Mouse (Mus musculus) hindlimb bud, embryonic 11.5 days (tissue): ENCODE measurements around the gene Panx1.

ENCODE experiments used
- DNase-seq: peaks from one replicate; pipeline ENCODE4 v3.0.0-alpha.2; 2012; ENCODE audit warnings: low read depth, low spot score; ENCODE audit errors: extremely low spot score

Gene Panx1

GRCm38 (mm10) chr9:15045084-15045669 lies at the start of gene Panx1:
Gene Panx1 (minus strand): TSS chr9:15045478.
- DNase-seq: peak; percentile 28

GRCm38 (mm10) chr9:15068686-15069295 lies 23.5 kb upstream of the Panx1 start:
- DNase-seq: no peak

- no peak for DNase-seq
Measured at GRCm38 (mm10) chr9:15067995-15068685, 22.9 kb upstream of the Panx1 start.

- no peak for DNase-seq
Measured at GRCm38 (mm10) chr9:15064176-15064575, 18.9 kb upstream of the Panx1 start.

GRCm38 (mm10) chr9:15060847-15061246 lies 15.6 kb upstream of the Panx1 start:
- no peak for DNase-seq

- DNase-seq: no peak
Measured at GRCm38 (mm10) chr9:15060026-15060425, 14.7 kb upstream of the Panx1 start.

GRCm38 (mm10) chr9:15045740-15046139 lies 462 bp upstream of the Panx1 start:
- no peak for DNase-seq

- peak; percentile 30 for DNase-seq
Measured at GRCm38 (mm10) chr9:15044391-15045083, 741 bp downstream of the Panx1 start.

GRCm38 (mm10) chr9:15041556-15041955 lies 3.7 kb downstream of the Panx1 start:
- no peak for DNase-seq

GRCm38 (mm10) chr9:15039848-15040247 lies 5.4 kb downstream of the Panx1 start:
- DNase-seq: no peak

- no peak for DNase-seq
Measured at GRCm38 (mm10) chr9:15037704-15038103, 7.6 kb downstream of the Panx1 start.

- no peak for DNase-seq
Measured at GRCm38 (mm10) chr9:15037237-15037636, 8.0 kb downstream of the Panx1 start.

GRCm38 (mm10) chr9:15036807-15037206 lies 8.5 kb downstream of the Panx1 start:
- DNase-seq: no peak

GRCm38 (mm10) chr9:15036405-15036804 lies 8.9 kb downstream of the Panx1 start:
- no peak for DNase-seq

- no peak for DNase-seq
Measured at GRCm38 (mm10) chr9:15035979-15036378, 9.3 kb downstream of the Panx1 start.

GRCm38 (mm10) chr9:15034546-15035273 lies 10.6 kb downstream of the Panx1 start:
- DNase-seq: no peak

- no peak for DNase-seq
Measured at GRCm38 (mm10) chr9:15033568-15034160, 11.6 kb downstream of the Panx1 start.

GRCm38 (mm10) chr9:15032797-15033196 lies 12.5 kb downstream of the Panx1 start:
- DNase-seq: no peak

- no peak for DNase-seq
Measured at GRCm38 (mm10) chr9:15030771-15031170, 14.5 kb downstream of the Panx1 start.

GRCm38 (mm10) chr9:15029025-15029727 lies 16.1 kb downstream of the Panx1 start:
- DNase-seq: no peak
